Mouse (Mus musculus) kidney, postnatal 0 days (tissue): ENCODE measurements around the gene Dock6. TPM values are rescaled to one million over a fixed set of nuclear protein-coding genes. Genes with fewer than 3 reads are reported as not detected.
A peak's percentile ranks its signal among the peaks of the same experiment; 100 is the strongest.

Experiments used
- ATAC-seq: fragments of 200-750 bp; cut with Nextera tagmentation; replicated peaks from 2 replicates; pipeline ENCODE4 v1.8.0; 2017; ENCODE audit warnings: low read depth, moderate number of reproducible peaks, moderate TSS enrichment, moderate library complexity; ENCODE audit not compliant: low FRiP score
- DNase-seq: peaks from one replicate; pipeline ENCODE4 v3.0.0-alpha.2; 2016; ENCODE audit warnings: low spot score
- H3K27ac ChIP-seq: fragments of 300-500 bp; sonication (generic); 2 replicates; pipeline ENCODE4 v1.5.1; 2014; ENCODE audit warnings: mild to moderate bottlenecking
- H3K27me3 ChIP-seq: fragments of 300-500 bp; sonication (generic); 2 replicates; pipeline ENCODE4 v1.6.1; 2014; ENCODE audit warnings: low read length, mixed read lengths; ENCODE audit not compliant: insufficient read depth
- H3K36me3 ChIP-seq: fragments of 300-500 bp; sonication (generic); 2 replicates; pipeline ENCODE4 v1.6.1; 2014; ENCODE audit warnings: low read length, mixed read lengths; ENCODE audit not compliant: insufficient read depth
- H3K4me1 ChIP-seq: fragments of 300-500 bp; sonication (generic); replicated peaks from 2 replicates; pipeline ENCODE4 v1.6.1; 2014; ENCODE audit warnings: antibody characterized with exemption, low read length, mixed read lengths; ENCODE audit not compliant: insufficient read depth
- H3K4me2 ChIP-seq: fragments of 300-500 bp; sonication (generic); 2 replicates; pipeline ENCODE4 v1.6.1; 2014; ENCODE audit warnings: mild to moderate bottlenecking, low read length, moderate library complexity, mixed read lengths
- H3K4me3 ChIP-seq: fragments of 300-500 bp; sonication (generic); replicated peaks from 2 replicates; pipeline ENCODE4 v1.5.1; 2014; ENCODE audit warnings: low read depth, low read length
- H3K9ac ChIP-seq: fragments of 300-500 bp; sonication (generic); 2 replicates; pipeline ENCODE4 v1.6.1; 2014; ENCODE audit warnings: low read depth, low read length
- H3K9me3 ChIP-seq: fragments of 300-500 bp; sonication (generic); replicated peaks from 2 replicates; pipeline ENCODE4 v1.6.1; 2016; ENCODE audit warnings: low read length, inconsistent platforms, mixed read lengths
- CTCF ChIP-seq: IDR thresholded peaks from 2 replicates; pipeline ENCODE4 v1.5.1; 2016; ENCODE audit warnings: antibody characterized with exemption, low read depth, mild to moderate bottlenecking, moderate library complexity
- WGBS: fragments of 180-500 bp; shearing (Covaris S2); extraction: QIAGEN DNeasy Blood & Tissue Kit; methylation state at CpG from one replicate; pipeline ENCODE4 v1.1.7; 2014; 5-methylcytosine and 5-hydroxymethylcytosine counted together
- polyA plus RNA-seq: library from polyadenylated mRNA; unstranded; fragments of >200 nt; fragmentation: Nextera tagmentation; extraction: Ambion mirVana; gene quantifications from 2 replicates; pipeline ENCODE4 v1.2.1, GENCODE M21; 2015

Gene Dock6
- polyA plus RNA-seq = 28.3 and 28.7 TPM in 2 replicates

GRCm38 (mm10) chr9:21852128-21853091, at the start of gene Dock6:
TSS of gene Dock6 (minus strand) at chr9:21852635.
- ATAC-seq (peak; percentile 95), DNase-seq (peak; percentile 96)
- Histone ChIP-seq H3K27me3 (no peaks in the 10 kb centered on the region), H3K27ac (peak within 1 kb of the TSS; percentile 78), H3K9me3 (no peaks in the 10 kb centered on the region), H3K36me3 (no peaks in the 10 kb centered on the region), H3K9ac (peak within 1 kb of the TSS; percentile 82), H3K4me1 (peaks cover 23% of the 10 kb centered on the region; the same call in 1 of the 2 replicates), H3K4me3 (peak within 1 kb of the TSS; percentile 72), H3K4me2 (peak within 1 kb of the TSS; percentile 68)
- under 1% methylated on average over 61 of the region's 68 CpGs for WGBS
- no peak for TF ChIP-seq CTCF

- 0 out of 2 replicates have a peak overlapping the region, but pooled peaks have one; percentile 33 for H3K9ac ChIP-seq
- H3K27ac ChIP-seq = no peak overlapping the region
- H3K36me3 ChIP-seq = no peaks in the 10 kb centered on the region
- peak; percentile 84 for ATAC-seq
- peak; percentile 52 for TF ChIP-seq CTCF
- H3K9me3 ChIP-seq = no peaks in the 10 kb centered on the region
- peak overlapping the region; percentile 34 for H3K4me3 ChIP-seq
- no peaks in the 10 kb centered on the region for H3K27me3 ChIP-seq
- WGBS = 14% methylated on average over 10 of the region's 10 CpGs
- DNase-seq = peak; percentile 94
- peak overlapping the region; percentile 53 for H3K4me2 ChIP-seq
- no peaks in the 10 kb centered on the region for H3K4me1 ChIP-seq
Observed at GRCm38 (mm10) chr9:21901223-21901820, 48.9 kb upstream of the Dock6 start.

GRCm38 (mm10) chr9:21889229-21889628, 36.8 kb upstream of the Dock6 start:
- WGBS = 64% methylated on average over 3 of the region's 3 CpGs
- H3K4me1 ChIP-seq = no peaks in the 10 kb centered on the region
- ATAC-seq (no peak), DNase-seq (no peak)
- no peaks in the 10 kb centered on the region for H3K27me3 ChIP-seq
- H3K9ac ChIP-seq = no peak overlapping the region
- peak; percentile 36; the same call in 1 of the 2 replicates for TF ChIP-seq CTCF
- no peak overlapping the region for H3K4me3 ChIP-seq
- no peak overlapping the region for H3K27ac ChIP-seq
- no peak overlapping the region for H3K4me2 ChIP-seq
- H3K9me3 ChIP-seq = no peaks in the 10 kb centered on the region
- no peaks in the 10 kb centered on the region for H3K36me3 ChIP-seq

- TF ChIP-seq CTCF = peak; percentile 35; the same call in 1 of the 2 replicates
- no peak overlapping the region for H3K4me3 ChIP-seq
- no peak for DNase-seq
- no peak for ATAC-seq
- no peak overlapping the region for H3K27ac ChIP-seq
- H3K9ac ChIP-seq = no peak overlapping the region
- H3K4me1 ChIP-seq = no peaks in the 10 kb centered on the region
- H3K36me3 ChIP-seq = no peaks in the 10 kb centered on the region
- H3K27me3 ChIP-seq = no peaks in the 10 kb centered on the region
- no peak overlapping the region for H3K4me2 ChIP-seq
- WGBS = 62% methylated on average over 3 of the region's 3 CpGs
- H3K9me3 ChIP-seq = no peaks in the 10 kb centered on the region
Observed at GRCm38 (mm10) chr9:21876601-21877000, 24.2 kb upstream of the Dock6 start.

GRCm38 (mm10) chr9:21872204-21872603, 19.8 kb upstream of the Dock6 start:
- 55% methylated on average over 4 of the region's 4 CpGs for WGBS
- no peak overlapping the region for H3K9ac ChIP-seq
- TF ChIP-seq CTCF = no peak
- H3K27ac ChIP-seq = no peak overlapping the region
- DNase-seq = no peak
- H3K9me3 ChIP-seq = no peaks in the 10 kb centered on the region
- ATAC-seq = no peak
- H3K36me3 ChIP-seq = no peaks in the 10 kb centered on the region
- H3K4me3 ChIP-seq = no peak overlapping the region
- H3K4me2 ChIP-seq = no peak overlapping the region
- H3K4me1 ChIP-seq = no peaks in the 10 kb centered on the region
- no peaks in the 10 kb centered on the region for H3K27me3 ChIP-seq

- no peak overlapping the region; the same call in 1 of the 2 replicates for H3K4me3 ChIP-seq
Observed at GRCm38 (mm10) chr9:21870879-21871524, 18.6 kb upstream of the Dock6 start.

More at GRCm38 (mm10) chr9:21870879-21871524, 18.6 kb upstream of the Dock6 start:
- Histone ChIP-seq H3K4me1 (no peaks in the 10 kb centered on the region; the same call in 1 of the 2 replicates), H3K9ac (no peak overlapping the region), H3K27ac (no peak overlapping the region), H3K36me3 (no peaks in the 10 kb centered on the region), H3K9me3 (no peaks in the 10 kb centered on the region), H3K27me3 (no peaks in the 10 kb centered on the region), H3K4me2 (peak overlapping the region; percentile 43)
- DNase-seq = peak; percentile 81
- ATAC-seq = 0 out of 2 replicates have a peak, but pooled peaks have one; percentile 29
- WGBS = 15% methylated on average over 20 of the region's 20 CpGs
- TF ChIP-seq CTCF = peak; percentile 86
